19 mouse cellular contexts compared by ENCODE assay signal in the genomic region with DNA sequence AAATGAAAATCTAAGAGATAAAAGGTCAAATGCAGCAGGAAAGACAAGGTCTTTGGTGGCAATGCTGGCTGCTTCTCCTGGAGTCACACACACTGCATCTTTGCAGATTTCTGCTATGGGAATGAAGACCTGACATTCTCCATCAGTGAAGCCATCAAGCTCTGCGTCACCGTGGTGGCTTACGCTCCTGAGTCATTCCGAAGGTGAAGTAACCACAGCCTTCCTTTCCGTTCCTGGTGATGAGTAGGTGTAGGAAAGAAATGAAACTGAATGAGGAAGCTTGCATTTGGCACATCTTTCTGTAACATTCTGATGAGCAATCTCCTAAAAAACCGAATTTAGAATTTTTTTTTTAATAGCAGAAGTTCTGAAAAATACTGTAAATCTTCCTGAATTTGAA. TPM values are rescaled to one million over a fixed set of nuclear protein-coding genes. Genes with fewer than 3 reads are reported as not detected.
DNase-seq lines count a peak whose midpoint lies in the region; ATAC-seq and TF ChIP-seq lines count a peak whose summit lies in the region.
"Had no signal": no experiment of that assay in that cellular context is flagged by ENCODE, and none has a peak within 500 bp of the region (broad histone marks: within the 10 kb centered on the region; RNA-seq: fewer than 3 reads in every experiment).

No protein-coding gene starts in this region.

- H3K9ac ChIP-seq in midbrain, postnatal 0 days (replicated peaks; ENCODE audit: low read length, poor library complexity, severe bottlenecking), result no peak overlapping the region
- H3K9ac ChIP-seq: heart, embryonic 12.5 days; hindbrain, embryonic 13.5 days; liver, embryonic 13.5 days; neural tube, embryonic 12.5 days had no signal

- H3K4me2 ChIP-seq in midbrain, postnatal 0 days (ENCODE audit: low read depth, low read length, poor library complexity, severe bottlenecking), result no peak overlapping the region
- H3K4me2 ChIP-seq: heart, embryonic 12.5 days; hindbrain, embryonic 13.5 days; liver, embryonic 13.5 days; neural tube, embryonic 12.5 days had no signal

- H3K4me1 ChIP-seq in midbrain, postnatal 0 days (ENCODE audit: insufficient read depth, low read length), result no peaks in the 10 kb centered on the region
- H3K4me1 ChIP-seq: heart, embryonic 12.5 days; limb, embryonic 10.5 days; liver, embryonic 13.5 days had no signal

- H3K36me3 ChIP-seq in midbrain, postnatal 0 days (ENCODE audit: insufficient read depth, low read length), result no peaks in the 10 kb centered on the region
- H3K36me3 ChIP-seq: heart, embryonic 12.5 days; hindbrain, embryonic 13.5 days; limb, embryonic 10.5 days; liver, embryonic 13.5 days; neural tube, embryonic 12.5 days had no signal

- no peak for TF ChIP-seq CTCF in midbrain, postnatal 0 days (IDR thresholded peaks at IDR 0.05)

- H3K27ac ChIP-seq in midbrain, postnatal 0 days (ENCODE audit: low read depth, low read length), result no peak overlapping the region
- H3K27ac ChIP-seq: hindbrain, embryonic 13.5 days; limb, embryonic 10.5 days; liver, embryonic 13.5 days; neural tube, embryonic 12.5 days had no signal

- no peaks in the 10 kb centered on the region for H3K27me3 ChIP-seq in midbrain, postnatal 0 days (ENCODE audit: insufficient read depth, low read length)
- H3K27me3 ChIP-seq: heart, embryonic 12.5 days; hindbrain, embryonic 13.5 days; liver, embryonic 13.5 days; neural tube, embryonic 12.5 days had no signal

- intact Hi-C loops in left cerebral cortex, postnatal 36 days (cut with DNase I), result no loop called here

- no peak overlapping the region for H3K4me3 ChIP-seq in midbrain, postnatal 0 days (ENCODE audit: low read depth, low read length)
- H3K4me3 ChIP-seq: heart, embryonic 12.5 days; hindbrain, embryonic 13.5 days; limb, embryonic 10.5 days; liver, embryonic 13.5 days; neural tube, embryonic 12.5 days had no signal

- H3K9me3 ChIP-seq in midbrain, postnatal 0 days (ENCODE audit: low read length), result no peaks in the 10 kb centered on the region
- H3K9me3 ChIP-seq: heart, embryonic 12.5 days; hindbrain, embryonic 13.5 days; limb, embryonic 10.5 days; liver, embryonic 13.5 days; neural tube, embryonic 12.5 days had no signal

- ATAC-seq in CD4-positive, CD25-positive, alpha-beta regulatory T cell, adult 4 months, result peak; percentile 74
- ATAC-seq in granulocyte monocyte progenitor cell, adult 5-6 weeks (replicated peaks; ENCODE audit: poor library complexity, severe bottlenecking), result peak; percentile 91
- no peak for ATAC-seq in midbrain, postnatal 0 days (ENCODE audit: low FRiP score)

- WGBS in midbrain, postnatal 0 days, result 92% methylated on average over 6 of the region's 6 CpGs

- peak; percentile 37 to 58 for DNase-seq in layer of hippocampus, adult 18-20 months (ENCODE audit: low spot score in 2 of 2)
- no peak for DNase-seq in layer of hippocampus, adult 9-11 months
- peak; percentile 44 to 51 for DNase-seq in left cerebral cortex, postnatal 36 days (ENCODE audit: low spot score in 2 of 2)
- no peak for DNase-seq in urinary bladder, adult 18-20 months (ENCODE audit: low spot score in 2 of 2)
- no peak for DNase-seq in midbrain, postnatal 0 days (ENCODE audit: low spot score)
- no peak for DNase-seq in adipocyte (ENCODE audit: low spot score)
- DNase-seq: cerebellum, adult 11 months; cerebellum, postnatal 25 days; gastrocnemius, postnatal 36 days; kidney, adult 11 months; kidney, postnatal 14 days; liver, embryonic 13.5 days; thymus, postnatal 4 days had no signal

RNA-seq across cellular contexts. Expression of a gene that starts 51.1 kb away (rescaled TPM):
- 10 to 100 TPM; 38.1 to 38.3 TPM for total RNA-seq in layer of hippocampus, adult 18-20 months (2021)
- 10 to 100 TPM; 48.0 to 48.3 TPM for polyA plus RNA-seq in CD4-positive, CD25-positive, alpha-beta regulatory T cell, adult 4 months (2017; shearing (Covaris generic))
- 65.5 and 81.7 TPM in 2 replicates for total RNA-seq in granulocyte monocyte progenitor cell, adult 5-6 weeks (2014; fragmentation: Nextera tagmentation)
- total RNA-seq in granulocyte monocyte progenitor cell, adult 5-6 weeks (2017), result 57.0 and 75.1 TPM in 2 replicates
- 10 to 100 TPM; 31.4 to 32.4 TPM for total RNA-seq in left cerebral cortex, postnatal 36 days (2021)
- 24.2 and 24.9 TPM in 2 replicates for total RNA-seq in midbrain, postnatal 0 days (2014; rRNA removed)
- polyA plus RNA-seq in midbrain, postnatal 0 days (2015; fragmentation: Nextera tagmentation; extraction: Ambion mirVana), result 17.2 and 18.2 TPM in 2 replicates

Comparison
In these comparisons a context has a peak if more than half of its experiments do, and no peak if none do; other contexts are left out.
1. DNase-seq: peak in layer of hippocampus, adult 18-20 months (2 of 2) and left cerebral cortex, postnatal 36 days (2 of 2); none in layer of hippocampus, adult 9-11 months (single experiment), urinary bladder, adult 18-20 months (0 of 2), midbrain, postnatal 0 days (single experiment) and adipocyte (single experiment).